Mouse (Mus musculus) limb, embryonic 14.5 days (tissue): ENCODE results near the gene Rps6kc1. TPM values are rescaled to one million over a fixed set of nuclear protein-coding genes. Genes with fewer than 3 reads are reported as not detected.
A peak's percentile ranks its signal among the peaks of the same experiment; 100 is the strongest.

Experiments used
- ATAC-seq: fragments of 200-750 bp; cut with Nextera tagmentation; 2 replicates; pipeline ENCODE4 v1.8.0; 2017; ENCODE audit warnings: low read depth, moderate number of reproducible peaks, moderate TSS enrichment; ENCODE audit not compliant: low FRiP score
- DNase-seq: peaks from one replicate; pipeline ENCODE4 v3.0.0-alpha.2; 2015; ENCODE audit warnings: low spot score
- H3K27ac ChIP-seq: fragments of 300-500 bp; sonication (generic); replicated peaks from 2 replicates; pipeline ENCODE4 v1.5.1; 2014; ENCODE audit warnings: low read depth, mild to moderate bottlenecking, low read length, moderate library complexity, mixed read lengths
- H3K27me3 ChIP-seq: fragments of 300-500 bp; sonication (generic); 2 replicates; pipeline ENCODE4 v1.6.1; 2014; ENCODE audit warnings: low read length, mixed read lengths; ENCODE audit not compliant: control insufficient read depth, insufficient read depth
- H3K36me3 ChIP-seq: fragments of 300-500 bp; sonication (generic); 2 replicates; pipeline ENCODE4 v1.6.1; 2014; ENCODE audit warnings: mild to moderate bottlenecking, low read length, moderate library complexity, mixed read lengths; ENCODE audit not compliant: control insufficient read depth, insufficient read depth
- H3K4me1 ChIP-seq: fragments of 300-500 bp; sonication (generic); 2 replicates; pipeline ENCODE4 v1.6.1; 2014; ENCODE audit warnings: antibody characterized with exemption, low read length, mixed read lengths; ENCODE audit not compliant: control insufficient read depth, insufficient read depth
- H3K4me2 ChIP-seq: fragments of 300-500 bp; sonication (generic); replicated peaks from 2 replicates; pipeline ENCODE4 v1.6.1; 2014; ENCODE audit warnings: low read depth, mild to moderate bottlenecking, low read length, moderate library complexity; ENCODE audit not compliant: severe bottlenecking
- H3K4me3 ChIP-seq: fragments of 300-500 bp; sonication (generic); replicated peaks from 2 replicates; pipeline ENCODE4 v1.5.1; 2014; ENCODE audit warnings: low read length
- H3K9ac ChIP-seq: fragments of 300-500 bp; sonication (generic); 2 replicates; pipeline ENCODE4 v1.6.1; 2014; ENCODE audit warnings: mild to moderate bottlenecking, low read depth, low read length, moderate library complexity; ENCODE audit not compliant: severe bottlenecking
- H3K9me3 ChIP-seq: fragments of 300-500 bp; sonication (generic); 2 replicates; pipeline ENCODE4 v1.6.1; 2016; ENCODE audit warnings: low read length; ENCODE audit not compliant: control insufficient read depth
- POLR2A ChIP-seq: fragments of 200-500 bp; IDR thresholded peaks from 2 replicates; pipeline ENCODE4 v1.8.0; 2012; ENCODE audit warnings: inconsistent platforms, mild to moderate bottlenecking, moderate library complexity, borderline replicate concordance; ENCODE audit not compliant: insufficient read depth, insufficient read length; ENCODE audit errors: extremely low read depth
- WGBS: fragments of 180-500 bp; shearing (Covaris S2); extraction: QIAGEN DNeasy Blood & Tissue Kit; methylation state at CpG from one replicate; pipeline ENCODE4 v1.1.7; 2014; 5-methylcytosine and 5-hydroxymethylcytosine counted together
- polyA plus RNA-seq, 2 experiments: library from polyadenylated mRNA; depleted of rRNA in 1 of 2; stranded (reverse) in 1 of 2; unstranded in 1 of 2; fragments of >200 nt; fragmentation: Nextera tagmentation in 1 of 2; extraction: Ambion mirVana in 1 of 2; gene quantifications; 2 replicates each; pipeline versions ENCODE4 v1.2.1 to v1.2.3; 2012 to 2014

Gene Rps6kc1
- polyA plus RNA-seq, 2 experiments = 14.7 to 17.4 TPM

DNA sequence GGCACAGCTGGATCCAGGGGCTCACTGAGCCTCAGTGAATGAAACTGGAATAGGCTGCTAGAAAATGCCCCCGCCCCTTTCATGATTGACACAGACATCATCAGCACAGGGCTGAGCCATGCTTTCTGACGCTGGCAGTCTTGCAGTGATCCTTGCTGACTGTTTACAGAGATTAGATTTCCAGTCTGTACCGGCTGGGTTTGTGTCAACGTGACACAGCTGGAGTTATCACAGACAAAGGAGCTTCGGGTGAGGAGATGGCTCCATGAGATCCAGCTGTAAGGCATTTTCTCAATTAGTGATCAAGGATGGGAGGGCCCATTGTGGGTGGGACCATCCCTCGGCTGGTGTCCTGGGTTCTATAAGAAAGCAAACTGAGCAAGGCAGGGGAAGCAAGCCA lies 214.0 kb downstream of the Rps6kc1 start:
- ATAC-seq = no peak
- DNase-seq = no peak
- TF ChIP-seq POLR2A = no peak
- Histone ChIP-seq H3K27me3 (no peaks in the 10 kb centered on the region), H3K4me3 (no peak overlapping the region), H3K9me3 (no peaks in the 10 kb centered on the region), H3K4me1 (no peaks in the 10 kb centered on the region), H3K9ac (no peak overlapping the region), H3K36me3 (no peaks in the 10 kb centered on the region), H3K4me2 (no peak overlapping the region), H3K27ac (no peak overlapping the region)
- WGBS = 45% methylated on average over 6 of the region's 6 CpGs

DNA sequence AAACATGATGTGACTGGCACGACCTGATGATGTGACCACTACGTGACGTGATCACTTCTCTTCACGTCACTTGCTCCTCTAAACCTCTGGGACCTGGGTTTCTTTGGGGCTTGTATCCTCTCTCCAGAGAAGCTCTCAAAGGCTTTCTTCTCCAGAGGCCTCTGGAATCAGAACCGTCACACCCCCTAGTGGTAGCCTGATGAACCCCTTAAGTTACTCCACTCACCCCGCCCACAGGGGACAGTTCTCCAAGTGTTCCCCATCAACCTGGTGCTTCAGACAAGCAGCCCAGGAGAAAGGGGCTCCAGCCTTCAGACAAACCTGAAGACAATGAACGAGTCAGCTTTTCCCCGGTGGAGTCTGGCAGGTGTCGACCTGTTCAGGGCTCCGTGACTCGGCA lies 216.0 kb downstream of the Rps6kc1 start:
- H3K4me2 ChIP-seq = no peak overlapping the region
- no peak overlapping the region for H3K27ac ChIP-seq
- ATAC-seq = no peak
- no peaks in the 10 kb centered on the region for H3K27me3 ChIP-seq
- DNase-seq = peak; percentile 61
- H3K36me3 ChIP-seq = no peaks in the 10 kb centered on the region
- H3K9me3 ChIP-seq = no peaks in the 10 kb centered on the region
- no peak overlapping the region for H3K4me3 ChIP-seq
- TF ChIP-seq POLR2A = no peak
- 70% methylated on average over 11 of the region's 11 CpGs for WGBS
- H3K9ac ChIP-seq = no peak overlapping the region
- H3K4me1 ChIP-seq = no peaks in the 10 kb centered on the region

DNA sequence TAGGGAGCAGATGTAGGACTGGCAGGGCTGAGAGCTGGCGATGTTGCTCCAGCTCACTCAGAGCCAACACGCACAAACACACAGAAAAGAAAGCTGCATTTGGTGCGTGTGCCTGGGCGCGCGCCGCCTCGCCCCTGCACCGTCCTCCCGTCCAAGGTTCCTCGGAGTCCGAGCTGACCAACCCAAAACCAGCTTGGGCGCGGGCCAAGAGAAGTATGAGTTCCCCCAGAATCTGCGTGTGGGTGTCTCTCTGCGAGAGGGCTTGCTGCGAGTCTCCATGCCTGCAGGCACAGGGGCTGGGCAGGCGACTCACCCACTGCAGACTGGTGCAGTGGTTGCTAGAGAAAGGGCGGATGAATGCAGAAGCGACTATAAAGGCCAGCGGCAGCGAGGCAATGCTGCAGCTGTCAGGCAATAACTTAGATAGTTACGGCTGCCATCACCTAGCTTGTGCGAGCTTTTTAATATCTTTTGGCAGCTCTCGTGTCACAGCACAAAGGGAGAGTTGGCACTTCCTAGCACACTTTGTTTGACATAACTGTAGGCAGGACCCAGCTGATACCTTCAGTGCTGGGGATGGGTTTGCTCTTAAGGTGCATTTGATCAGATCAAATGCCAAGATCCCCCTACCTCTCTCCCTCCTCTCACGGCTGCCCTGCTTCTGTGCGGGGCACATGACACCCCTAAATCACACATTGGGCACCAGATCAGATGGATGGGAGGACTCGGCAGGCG lies 220.9 kb downstream of the Rps6kc1 start:
- H3K4me1 ChIP-seq = no peaks in the 10 kb centered on the region
- ATAC-seq = no peak
- peak; percentile 17 for DNase-seq
- WGBS = 66% methylated on average over 29 of the region's 29 CpGs
- no peaks in the 10 kb centered on the region for H3K36me3 ChIP-seq
- TF ChIP-seq POLR2A = no peak
- H3K4me3 ChIP-seq = no peak overlapping the region
- no peak overlapping the region for H3K27ac ChIP-seq
- no peak overlapping the region for H3K4me2 ChIP-seq
- no peak overlapping the region for H3K9ac ChIP-seq
- H3K27me3 ChIP-seq = no peaks in the 10 kb centered on the region
- no peaks in the 10 kb centered on the region for H3K9me3 ChIP-seq

DNA sequence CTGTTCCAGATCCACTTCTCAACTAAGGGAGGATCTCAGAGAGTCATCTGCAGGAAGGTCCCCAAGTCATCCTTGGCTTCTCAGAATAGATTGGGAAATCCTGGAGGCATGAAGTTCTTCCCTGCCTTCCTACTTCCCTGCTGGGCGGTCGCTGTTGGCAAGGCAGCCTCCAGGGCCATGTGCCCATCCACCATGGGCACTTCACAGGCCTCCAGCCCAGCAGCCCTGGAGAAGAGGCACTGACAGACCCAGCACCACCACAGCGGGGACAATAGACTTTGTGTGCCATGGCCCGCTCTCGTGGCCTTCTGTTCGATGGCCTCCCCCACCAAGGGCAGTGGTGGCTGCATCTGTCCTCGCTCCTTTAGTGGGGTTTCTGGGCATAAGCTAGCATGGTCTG lies 228.5 kb downstream of the Rps6kc1 start:
- Histone ChIP-seq H3K27ac (no peak overlapping the region), H3K36me3 (no peaks in the 10 kb centered on the region), H3K4me1 (peaks cover 5% of the 10 kb centered on the region; the same call in 1 of the 2 replicates), H3K27me3 (no peaks in the 10 kb centered on the region), H3K4me3 (no peak overlapping the region), H3K9me3 (no peaks in the 10 kb centered on the region), H3K9ac (no peak overlapping the region), H3K4me2 (no peak overlapping the region)
- DNase-seq = no peak
- ATAC-seq = no peak
- TF ChIP-seq POLR2A = no peak
- WGBS = 99% methylated on average over 7 of the region's 7 CpGs

DNA sequence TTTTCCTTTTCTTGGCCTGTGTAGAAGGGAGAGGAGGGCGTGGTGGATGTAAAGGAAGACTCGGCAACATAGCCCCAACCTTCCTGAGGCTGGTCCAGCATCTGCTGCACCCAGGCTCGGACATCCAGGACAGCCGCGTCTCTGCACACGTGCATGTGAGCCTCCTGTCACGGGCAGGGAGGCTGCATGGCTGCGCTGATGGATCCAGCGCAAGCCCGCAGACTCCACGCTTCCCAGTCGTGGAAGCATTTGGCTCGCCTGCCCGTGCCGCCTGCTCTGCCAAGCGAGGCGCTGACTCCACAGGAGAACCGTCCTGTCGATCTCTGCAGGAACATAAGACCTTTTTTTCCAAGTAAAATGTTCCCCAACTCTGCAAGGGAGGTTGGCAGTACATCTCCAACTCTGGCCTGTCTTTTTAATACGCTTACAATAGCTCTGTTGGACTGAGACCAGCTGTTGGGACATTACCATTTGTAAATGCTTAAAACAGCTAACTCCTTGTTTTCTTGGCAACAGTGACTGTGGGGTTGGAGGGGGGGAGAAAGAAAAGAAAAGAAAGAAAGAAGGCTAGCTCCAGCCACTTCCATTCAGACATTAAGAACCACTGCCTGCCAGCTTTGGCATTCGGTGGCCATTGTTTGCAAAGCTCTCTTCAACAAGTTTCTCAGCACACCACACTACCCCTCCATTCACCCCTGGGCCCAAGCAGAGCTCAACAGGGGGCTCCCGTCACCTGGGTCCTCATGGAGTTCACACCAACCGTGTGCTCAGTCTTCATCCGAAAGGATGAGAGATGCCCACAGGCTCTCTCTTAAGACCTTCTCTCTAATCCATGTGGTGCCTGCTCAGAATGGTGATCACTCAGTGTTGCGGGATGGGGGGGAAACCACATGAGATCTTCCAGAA lies 229.3 kb downstream of the Rps6kc1 start:
- DNase-seq (peak; percentile 29), ATAC-seq (no peak)
- Histone ChIP-seq H3K4me2 (peak overlapping the region; percentile 26), H3K4me1 (peaks cover 5% of the 10 kb centered on the region; the same call in 1 of the 2 replicates), H3K9me3 (no peaks in the 10 kb centered on the region), H3K27me3 (no peaks in the 10 kb centered on the region), H3K9ac (0 out of 2 replicates have a peak overlapping the region, but pooled peaks have one; percentile 5), H3K27ac (peak overlapping the region; percentile 16; the same call in 1 of the 2 replicates), H3K4me3 (no peak overlapping the region), H3K36me3 (no peaks in the 10 kb centered on the region)
- WGBS = 53% methylated on average over 24 of the region's 25 CpGs
- no peak for TF ChIP-seq POLR2A
